Mouse (Mus musculus) brain, embryonic 14.5 days (tissue): ENCODE measurements around the gene Zfp740.

Experiments used
- CTCF ChIP-seq: fragments of 200-500 bp; IDR thresholded peaks from 2 replicates; pipeline ENCODE4 v1.5.1; 2012; ENCODE audit warnings: inconsistent platforms, mild to moderate bottlenecking, moderate library complexity, borderline replicate concordance; ENCODE audit not compliant: insufficient read depth, insufficient read length; ENCODE audit errors: extremely low read depth
- POLR2A ChIP-seq: fragments of 200-500 bp; IDR thresholded peaks from 2 replicates; pipeline ENCODE4 v1.6.1; 2012; ENCODE audit warnings: mild to moderate bottlenecking, inconsistent platforms, borderline replicate concordance; ENCODE audit not compliant: poor library complexity, insufficient read depth, insufficient read length, severe bottlenecking; ENCODE audit errors: extremely low read depth

- no peak for TF ChIP-seq POLR2A
- no peak for TF ChIP-seq CTCF
Observed at GRCm38 (mm10) chr15:102177417-102177816, 25.6 kb upstream of the Zfp740 start.
